Mouse (Mus musculus) olfactory bulb, adult 2 months (tissue): ENCODE data around the gene Slc35b1.

Source experiments
- CTCF ChIP-seq: fragments of 200-500 bp; IDR thresholded peaks from 2 replicates; pipeline ENCODE4 v1.5.1; 2012; ENCODE audit warnings: low read depth, mild to moderate bottlenecking, low read length, moderate library complexity; ENCODE audit not compliant: insufficient read depth
- POLR2A ChIP-seq: fragments of 200-500 bp; IDR thresholded peaks from 2 replicates; pipeline ENCODE4 v1.6.1; 2012; ENCODE audit warnings: mild to moderate bottlenecking, low read depth, low read length, moderate library complexity; ENCODE audit not compliant: insufficient read depth

GRCm38 (mm10) chr11:95399520-95400020, 15.1 kb downstream of the Slc35b1 start:
- TF ChIP-seq POLR2A: no peak
- no peak for TF ChIP-seq CTCF
